Mouse (Mus musculus) cerebellum, adult 2 months (tissue): ENCODE measurements at regions not wholly inside any gene's neighbourhood (a gene's known extent, or its start where the extent isn't known, plus 50 kb on each side); places are given as distances from the start of the nearest gene placed in this dataset.

Experiments
- DNase-seq, 2 experiments: peaks; one replicate each; pipeline ENCODE4 v3.0.0; 2021
- H3K27ac ChIP-seq: fragments of 200-500 bp; 2 replicates; pipeline ENCODE4 v1.5.1; 2012; ENCODE audit warnings: low read length, control low read depth, inconsistent platforms; ENCODE audit not compliant: insufficient read depth
- H3K27me3 ChIP-seq: fragments of 200-500 bp; 2 replicates; pipeline ENCODE4 v1.6.1; 2012; ENCODE audit warnings: inconsistent platforms, mild to moderate bottlenecking, low read length, moderate library complexity; ENCODE audit not compliant: control insufficient read depth, insufficient read depth
- H3K4me1 ChIP-seq: fragments of 200-500 bp; 2 replicates; pipeline ENCODE4 v1.6.1; 2011; ENCODE audit warnings: low read length; ENCODE audit not compliant: control insufficient read depth, insufficient read depth
- H3K4me3 ChIP-seq: fragments of 200-500 bp; replicated peaks from 2 replicates; pipeline ENCODE3; 2011; ENCODE audit warnings: mild to moderate bottlenecking, low read depth, low read length, control low read depth; ENCODE audit not compliant: insufficient read depth
- CTCF ChIP-seq: fragments of 200-500 bp; IDR thresholded peaks from 2 replicates; pipeline ENCODE4 v1.5.1; 2011; ENCODE audit warnings: low read depth, mild to moderate bottlenecking, control low read depth, low read length, moderate library complexity, borderline replicate concordance; ENCODE audit not compliant: insufficient read depth
- POLR2A ChIP-seq: fragments of 200-500 bp; IDR thresholded peaks from 2 replicates; pipeline ENCODE4 v1.6.1; 2011; ENCODE audit warnings: low read length, control low read depth, borderline replicate concordance; ENCODE audit not compliant: insufficient read depth
- WGBS: fragments of 180-500 bp; shearing (Covaris S2); methylation state at CpG from one replicate; pipeline ENCODE4 v1.1.7; 2018; 5-methylcytosine and 5-hydroxymethylcytosine counted together

GRCm38 (mm10) chr7:83050833-83051497 is 183.8 kb downstream of the Mex3b start:
- TF ChIP-seq CTCF (no peak), POLR2A (no peak)
- H3K27me3 ChIP-seq = no peaks in the 10 kb centered on the region; the same call in 1 of the 2 replicates
- no peak for DNase-seq
- no peak overlapping the region for H3K4me3 ChIP-seq
- no peaks in the 10 kb centered on the region for H3K4me1 ChIP-seq
- WGBS = 97% methylated on average over 6 of the region's 6 CpGs
- H3K27ac ChIP-seq = no peak overlapping the region

- H3K27ac ChIP-seq = no peak overlapping the region
- WGBS = 49% methylated on average over 13 of the region's 13 CpGs
- H3K4me1 ChIP-seq = no peaks in the 10 kb centered on the region
- no peak overlapping the region for H3K4me3 ChIP-seq
- no peak for DNase-seq
- no peak for TF ChIP-seq CTCF
- TF ChIP-seq POLR2A = no peak
- H3K27me3 ChIP-seq = no peaks in the 10 kb centered on the region
Observed at GRCm38 (mm10) chr7:83056101-83056935, 189.2 kb downstream of the Mex3b start.

- H3K4me1 ChIP-seq = no peaks in the 10 kb centered on the region
- no peak for DNase-seq
- TF ChIP-seq POLR2A (no peak), CTCF (no peak)
- 82% methylated on average over 3 of the region's 3 CpGs for WGBS
- no peaks in the 10 kb centered on the region for H3K27me3 ChIP-seq
- H3K4me3 ChIP-seq = no peak overlapping the region
- no peak overlapping the region for H3K27ac ChIP-seq
Observed at GRCm38 (mm10) chr7:83060318-83060717, 193.2 kb downstream of the Mex3b start.

GRCm38 (mm10) chr7:83060733-83061132 is 193.6 kb downstream of the Mex3b start:
- no peak overlapping the region for H3K4me3 ChIP-seq
- TF ChIP-seq POLR2A (no peak), CTCF (no peak)
- no peak overlapping the region for H3K27ac ChIP-seq
- H3K4me1 ChIP-seq = no peaks in the 10 kb centered on the region
- no peak for DNase-seq
- 74% methylated on average over 5 of the region's 5 CpGs for WGBS
- no peaks in the 10 kb centered on the region for H3K27me3 ChIP-seq

- no peak overlapping the region for H3K4me3 ChIP-seq
- no peaks in the 10 kb centered on the region for H3K4me1 ChIP-seq
- DNase-seq = no peak
- 79% methylated on average over 7 of the region's 7 CpGs for WGBS
- H3K27me3 ChIP-seq = no peaks in the 10 kb centered on the region
- no peak overlapping the region for H3K27ac ChIP-seq
- no peak for TF ChIP-seq CTCF
- no peak for TF ChIP-seq POLR2A
Observed at GRCm38 (mm10) chr7:83061197-83061893, 194.2 kb downstream of the Mex3b start.

- Histone ChIP-seq H3K27ac (no peak overlapping the region), H3K4me3 (no peak overlapping the region), H3K4me1 (no peaks in the 10 kb centered on the region), H3K27me3 (no peaks in the 10 kb centered on the region)
- DNase-seq = no peak
- TF ChIP-seq CTCF = no peak
- TF ChIP-seq POLR2A = no peak
- WGBS = 97% methylated on average over 6 of the region's 6 CpGs
Observed at GRCm38 (mm10) chr7:83061894-83062477, 194.9 kb downstream of the Mex3b start.

- Histone ChIP-seq H3K27me3 (no peaks in the 10 kb centered on the region), H3K4me1 (no peaks in the 10 kb centered on the region), H3K27ac (no peak overlapping the region), H3K4me3 (no peak overlapping the region)
- no peak for DNase-seq
- TF ChIP-seq POLR2A = no peak
- no peak for TF ChIP-seq CTCF
- WGBS = 79% methylated on average over 3 of the region's 3 CpGs
Observed at GRCm38 (mm10) chr7:83063559-83063958, 196.4 kb downstream of the Mex3b start.
